Mouse (Mus musculus): ENCODE measurements at regions not wholly inside any gene's neighbourhood (a gene's known extent, or its start where the extent isn't known, plus 50 kb on each side); places are given as distances from the start of the nearest gene placed in this dataset.

DNA sequence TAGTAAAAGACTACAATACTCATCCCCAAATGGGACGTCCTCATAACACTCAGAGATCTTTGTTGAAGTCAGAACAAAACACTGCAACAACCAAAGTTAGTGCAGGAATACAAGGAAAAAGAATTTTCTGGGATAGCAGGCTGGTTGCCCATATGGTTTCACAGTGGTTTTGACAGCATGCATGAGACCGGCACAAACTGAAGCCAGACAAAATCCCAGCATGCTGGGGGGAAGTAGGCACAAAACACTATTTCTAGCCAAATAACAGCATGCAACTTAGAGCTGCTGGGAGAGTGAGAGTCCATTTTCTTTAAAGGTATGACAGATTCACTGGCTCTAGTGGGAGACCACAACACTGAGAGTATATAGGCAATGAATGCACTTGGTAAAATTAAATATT, 619.1 kb upstream of the Manea start:
- Histone ChIP-seq H3K4me2 (ENCODE audit: low read depth, severe bottlenecking) (no peak overlapping the region), H3K27ac (replicated peaks; ENCODE audit: low read depth, low read length) (no peak overlapping the region), H3K4me1 (ENCODE audit: control insufficient read depth, insufficient read depth, low read length) (no peaks in the 10 kb centered on the region), H3K9me3 (ENCODE audit: control insufficient read depth, low read length) (no peaks in the 10 kb centered on the region), H3K4me3 (ENCODE audit: low read depth, low read length) (no peak overlapping the region), H3K9ac (ENCODE audit: low read length) (no peak overlapping the region), H3K27me3 (ENCODE audit: control insufficient read depth, insufficient read depth, low read length) (no peaks in the 10 kb centered on the region), H3K36me3 (ENCODE audit: control insufficient read depth, insufficient read depth, low read length) (no peaks in the 10 kb centered on the region)
- DNase-seq (ENCODE audit: low spot score) = no peak
- 84% methylated on average over 2 of the region's 2 CpGs for WGBS
- no peak for ATAC-seq (ENCODE audit: insufficient number of reproducible peaks, low FRiP score, low TSS enrichment, low read depth)

- no peak for DNase-seq (ENCODE audit: low spot score)
- no peaks in the 10 kb centered on the region for H3K27me3 ChIP-seq (ENCODE audit: control insufficient read depth, insufficient read depth, low read length)
These were observed 618.2 kb upstream of the Manea start for GRCm38 (mm10) chr4:26964850-26965249.

DNA sequence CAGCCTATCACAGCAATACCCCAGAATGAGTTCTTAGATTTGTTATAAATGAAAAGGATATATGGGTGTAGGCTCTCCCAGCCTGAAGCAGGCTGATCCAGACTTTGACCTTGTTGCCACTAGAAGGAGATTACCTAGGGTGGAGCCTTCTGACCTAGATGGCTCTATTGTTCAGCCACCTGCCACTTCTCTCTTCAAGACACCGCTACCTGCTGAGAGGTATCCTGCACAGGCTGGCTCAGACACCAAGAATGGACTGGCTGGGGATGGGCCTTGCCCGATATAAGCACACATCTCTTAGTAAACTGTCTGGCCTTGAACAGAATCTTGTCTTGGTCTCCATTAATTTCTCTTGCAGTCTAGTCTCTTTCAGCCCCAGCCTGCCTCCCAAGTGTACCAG, 597.9 kb upstream of the Manea start:
- WGBS = 89% methylated on average over 2 of the region's 2 CpGs

More at GRCm38 (mm10) chr4:26964850-26965249, 618.2 kb upstream of the Manea start:
- no peak for ATAC-seq (ENCODE audit: insufficient number of reproducible peaks, low FRiP score, low TSS enrichment, low read depth)
- Histone ChIP-seq H3K4me1 (ENCODE audit: control insufficient read depth, insufficient read depth, low read length) (no peaks in the 10 kb centered on the region), H3K4me2 (ENCODE audit: low read depth, severe bottlenecking) (no peak overlapping the region), H3K27ac (replicated peaks; ENCODE audit: low read depth, low read length) (no peak overlapping the region), H3K9me3 (ENCODE audit: control insufficient read depth, low read length) (no peaks in the 10 kb centered on the region), H3K9ac (ENCODE audit: low read length) (no peak overlapping the region), H3K36me3 (ENCODE audit: control insufficient read depth, insufficient read depth, low read length) (no peaks in the 10 kb centered on the region), H3K4me3 (ENCODE audit: low read depth, low read length) (no peak overlapping the region)
- 90% methylated on average over 2 of the region's 2 CpGs for WGBS

GRCm38 (mm10) chr4:26933988-26934798, 587.5 kb upstream of the Manea start:
- H3K4me2 ChIP-seq (ENCODE audit: low read depth, severe bottlenecking) = no peak overlapping the region
- no peak overlapping the region for H3K4me3 ChIP-seq (ENCODE audit: low read depth, low read length)
- 75% methylated on average over 10 of the region's 10 CpGs for WGBS
- H3K4me1 ChIP-seq (ENCODE audit: control insufficient read depth, insufficient read depth, low read length) = no peaks in the 10 kb centered on the region
- DNase-seq (ENCODE audit: low spot score) (no peak), ATAC-seq (ENCODE audit: insufficient number of reproducible peaks, low FRiP score, low TSS enrichment, low read depth) (no peak)
- no peaks in the 10 kb centered on the region for H3K9me3 ChIP-seq (ENCODE audit: control insufficient read depth, low read length)
- no peak overlapping the region for H3K27ac ChIP-seq (replicated peaks; ENCODE audit: low read depth, low read length)
- no peaks in the 10 kb centered on the region for H3K27me3 ChIP-seq (ENCODE audit: control insufficient read depth, insufficient read depth, low read length)
- H3K9ac ChIP-seq (ENCODE audit: low read length) = no peak overlapping the region
- H3K36me3 ChIP-seq (ENCODE audit: control insufficient read depth, insufficient read depth, low read length) = no peaks in the 10 kb centered on the region

More for the DNA sequence above, 597.9 kb upstream of the Manea start:
- no peaks in the 10 kb centered on the region for H3K36me3 ChIP-seq (ENCODE audit: control insufficient read depth, insufficient read depth, low read length)
- no peak for DNase-seq (ENCODE audit: low spot score)
- H3K9ac ChIP-seq (ENCODE audit: low read length) = no peak overlapping the region
- no peaks in the 10 kb centered on the region for H3K27me3 ChIP-seq (ENCODE audit: control insufficient read depth, insufficient read depth, low read length)
- H3K4me2 ChIP-seq (ENCODE audit: low read depth, severe bottlenecking) = no peak overlapping the region
- no peaks in the 10 kb centered on the region for H3K9me3 ChIP-seq (ENCODE audit: control insufficient read depth, low read length)
- no peaks in the 10 kb centered on the region for H3K4me1 ChIP-seq (ENCODE audit: control insufficient read depth, insufficient read depth, low read length)
- no peak overlapping the region for H3K4me3 ChIP-seq (ENCODE audit: low read depth, low read length)
- H3K27ac ChIP-seq (replicated peaks; ENCODE audit: low read depth, low read length) = no peak overlapping the region
- no peak for ATAC-seq (ENCODE audit: insufficient number of reproducible peaks, low FRiP score, low TSS enrichment, low read depth)

GRCm38 (mm10) chr4:26929879-26930481, 583.3 kb upstream of the Manea start:
- no peaks in the 10 kb centered on the region for H3K27me3 ChIP-seq (ENCODE audit: control insufficient read depth, insufficient read depth, low read length)
- H3K4me1 ChIP-seq (ENCODE audit: control insufficient read depth, insufficient read depth, low read length) = no peaks in the 10 kb centered on the region
- ATAC-seq (ENCODE audit: insufficient number of reproducible peaks, low FRiP score, low TSS enrichment, low read depth) (no peak; the same call in 1 of the 2 replicates), DNase-seq (ENCODE audit: low spot score) (no peak)
- no peak overlapping the region for H3K4me3 ChIP-seq (ENCODE audit: low read depth, low read length)
- no peak overlapping the region for H3K9ac ChIP-seq (ENCODE audit: low read length)
- 63% methylated on average over 6 of the region's 6 CpGs for WGBS
- no peaks in the 10 kb centered on the region for H3K36me3 ChIP-seq (ENCODE audit: control insufficient read depth, insufficient read depth, low read length)
- no peak overlapping the region for H3K27ac ChIP-seq (replicated peaks; ENCODE audit: low read depth, low read length)
- no peak overlapping the region for H3K4me2 ChIP-seq (ENCODE audit: low read depth, severe bottlenecking)
- H3K9me3 ChIP-seq (ENCODE audit: control insufficient read depth, low read length) = no peaks in the 10 kb centered on the region

- ATAC-seq (ENCODE audit: insufficient number of reproducible peaks, low FRiP score, low TSS enrichment, low read depth) (no peak), DNase-seq (ENCODE audit: low spot score) (no peak)
- no peaks in the 10 kb centered on the region for H3K36me3 ChIP-seq (ENCODE audit: control insufficient read depth, insufficient read depth, low read length)
- no peaks in the 10 kb centered on the region for H3K4me1 ChIP-seq (ENCODE audit: control insufficient read depth, insufficient read depth, low read length)
- no peak overlapping the region for H3K4me2 ChIP-seq (ENCODE audit: low read depth, severe bottlenecking)
- H3K27me3 ChIP-seq (ENCODE audit: control insufficient read depth, insufficient read depth, low read length) = no peaks in the 10 kb centered on the region
- H3K9ac ChIP-seq (ENCODE audit: low read length) = no peak overlapping the region
- H3K4me3 ChIP-seq (ENCODE audit: low read depth, low read length) = no peak overlapping the region
- WGBS = 85% methylated on average over 3 of the region's 3 CpGs
- no peak overlapping the region for H3K27ac ChIP-seq (replicated peaks; ENCODE audit: low read depth, low read length)
- H3K9me3 ChIP-seq (ENCODE audit: control insufficient read depth, low read length) = no peaks in the 10 kb centered on the region
These were observed 579.4 kb upstream of the Manea start for GRCm38 (mm10) chr4:26926060-26926459.

GRCm38 (mm10) chr4:26888514-26888913, 541.8 kb upstream of the Manea start:
- ATAC-seq (ENCODE audit: insufficient number of reproducible peaks, low FRiP score, low TSS enrichment, low read depth) = no peak
- Histone ChIP-seq H3K4me2 (ENCODE audit: low read depth, severe bottlenecking) (no peak overlapping the region), H3K27ac (replicated peaks; ENCODE audit: low read depth, low read length) (no peak overlapping the region), H3K36me3 (ENCODE audit: control insufficient read depth, insufficient read depth, low read length) (no peaks in the 10 kb centered on the region), H3K4me1 (ENCODE audit: control insufficient read depth, insufficient read depth, low read length) (no peaks in the 10 kb centered on the region), H3K9me3 (ENCODE audit: control insufficient read depth, low read length) (no peaks in the 10 kb centered on the region), H3K27me3 (ENCODE audit: control insufficient read depth, insufficient read depth, low read length) (no peaks in the 10 kb centered on the region), H3K9ac (ENCODE audit: low read length) (no peak overlapping the region), H3K4me3 (ENCODE audit: low read depth, low read length) (no peak overlapping the region)
- 78% methylated on average over 2 of the region's 2 CpGs for whole genome bisulfite sequencing
- no peak for DNase-seq (ENCODE audit: low spot score)

GRCm38 (mm10) chr4:26879022-26879421, 532.3 kb upstream of the Manea start:
- H3K36me3 ChIP-seq (ENCODE audit: control insufficient read depth, insufficient read depth, low read length) = no peaks in the 10 kb centered on the region
- WGBS = 31% methylated on average over 3 of the region's 3 CpGs
- DNase-seq (ENCODE audit: low spot score) = peak; percentile 40
- H3K27ac ChIP-seq (replicated peaks; ENCODE audit: low read depth, low read length) = no peak overlapping the region
- no peak overlapping the region for H3K9ac ChIP-seq (ENCODE audit: low read length)
- H3K9me3 ChIP-seq (ENCODE audit: control insufficient read depth, low read length) = no peaks in the 10 kb centered on the region
- no peak overlapping the region for H3K4me2 ChIP-seq (ENCODE audit: low read depth, severe bottlenecking)
- no peak overlapping the region for H3K4me3 ChIP-seq (ENCODE audit: low read depth, low read length)
- no peaks in the 10 kb centered on the region for H3K27me3 ChIP-seq (ENCODE audit: control insufficient read depth, insufficient read depth, low read length)
- no peak for ATAC-seq (ENCODE audit: insufficient number of reproducible peaks, low FRiP score, low TSS enrichment, low read depth)
- H3K4me1 ChIP-seq (ENCODE audit: control insufficient read depth, insufficient read depth, low read length) = no peaks in the 10 kb centered on the region

Measured in limb, embryonic 11.5 days (tissue).